Mouse (Mus musculus) heart, postnatal 0 days (tissue): ENCODE data around the gene Comtd1.

Source experiments
- CTCF ChIP-seq: IDR thresholded peaks from 2 replicates; pipeline ENCODE4 v1.5.1; 2016; ENCODE audit warnings: antibody characterized with exemption, control low read depth, low read depth
- EP300 ChIP-seq: IDR thresholded peaks from 2 replicates; pipeline ENCODE4 v1.6.1; 2016; ENCODE audit warnings: antibody characterized with exemption, low read depth

- no peak for TF ChIP-seq CTCF
- no peak for TF ChIP-seq EP300
These were observed 994 bp upstream of the Comtd1 start for GRCm38 (mm10) chr14:21849524-21850418.
